Mouse (Mus musculus) hindbrain, postnatal 0 days (tissue): Measurements from ENCODE around the gene Sirpa. TPM values are rescaled to one million over a fixed set of nuclear protein-coding genes. Genes with fewer than 3 reads are reported as not detected.

Source experiments
- ATAC-seq: fragments of 200-750 bp; cut with Nextera tagmentation; 2 replicates; pipeline ENCODE4 v1.8.0; 2017; ENCODE audit warnings: mild to moderate bottlenecking, moderate TSS enrichment, moderate library complexity
- DNase-seq: peaks from one replicate; pipeline ENCODE4 v3.0.0-alpha.2; 2015; ENCODE audit warnings: low spot score
- H3K27ac ChIP-seq: fragments of 300-500 bp; sonication (generic); 2 replicates; pipeline ENCODE4 v1.5.1; 2014; ENCODE audit warnings: mild to moderate bottlenecking
- H3K27me3 ChIP-seq: fragments of 300-500 bp; sonication (generic); 2 replicates; pipeline ENCODE4 v1.6.1; 2014; ENCODE audit warnings: low read length, mixed read lengths; ENCODE audit not compliant: insufficient read depth
- H3K36me3 ChIP-seq: fragments of 300-500 bp; sonication (generic); 2 replicates; pipeline ENCODE4 v1.6.1; 2014; ENCODE audit warnings: low read length, mixed read lengths; ENCODE audit not compliant: insufficient read depth
- H3K4me1 ChIP-seq: fragments of 300-500 bp; sonication (generic); 2 replicates; pipeline ENCODE4 v1.6.1; 2014; ENCODE audit warnings: antibody characterized with exemption, low read length, mixed read lengths; ENCODE audit not compliant: insufficient read depth
- H3K4me2 ChIP-seq: fragments of 300-500 bp; sonication (generic); 2 replicates; pipeline ENCODE4 v1.6.1; 2014; ENCODE audit warnings: low read depth, mild to moderate bottlenecking, low read length, moderate library complexity, mixed read lengths
- H3K4me3 ChIP-seq: fragments of 300-500 bp; sonication (generic); 2 replicates; pipeline ENCODE4 v1.5.1; 2014; ENCODE audit warnings: low read length
- H3K9ac ChIP-seq: fragments of 300-500 bp; sonication (generic); replicated peaks from 2 replicates; pipeline ENCODE4 v1.6.1; 2014; ENCODE audit warnings: mild to moderate bottlenecking, low read length, moderate library complexity, mixed read lengths
- H3K9me3 ChIP-seq: fragments of 300-500 bp; sonication (generic); 2 replicates; pipeline ENCODE4 v1.6.1; 2016; ENCODE audit warnings: low read length, mixed read lengths
- CTCF ChIP-seq: IDR thresholded peaks from 2 replicates; pipeline ENCODE4 v1.5.1; 2016; ENCODE audit warnings: antibody characterized with exemption, control low read depth, low read depth
- WGBS: fragments of 180-500 bp; shearing (Covaris S2); extraction: QIAGEN DNeasy Blood & Tissue Kit; methylation state at CpG from one replicate; pipeline ENCODE4 v1.1.7; 2014; 5-methylcytosine and 5-hydroxymethylcytosine counted together
- polyA plus RNA-seq: library from polyadenylated mRNA; unstranded; fragments of >200 nt; fragmentation: Nextera tagmentation; extraction: Ambion mirVana; gene quantifications from 2 replicates; pipeline ENCODE4 v1.2.1, GENCODE M21; 2015
- total RNA-seq: library from RNA; depleted of rRNA; stranded (reverse); fragments of >200 nt; gene quantifications from 2 replicates; pipeline ENCODE4 v1.2.3, GENCODE M21; 2014

The Sirpa gene
- total and polyA plus RNA-seq, 2 experiments from 2014 or later = 35.8 to 87.7 TPM

DNA sequence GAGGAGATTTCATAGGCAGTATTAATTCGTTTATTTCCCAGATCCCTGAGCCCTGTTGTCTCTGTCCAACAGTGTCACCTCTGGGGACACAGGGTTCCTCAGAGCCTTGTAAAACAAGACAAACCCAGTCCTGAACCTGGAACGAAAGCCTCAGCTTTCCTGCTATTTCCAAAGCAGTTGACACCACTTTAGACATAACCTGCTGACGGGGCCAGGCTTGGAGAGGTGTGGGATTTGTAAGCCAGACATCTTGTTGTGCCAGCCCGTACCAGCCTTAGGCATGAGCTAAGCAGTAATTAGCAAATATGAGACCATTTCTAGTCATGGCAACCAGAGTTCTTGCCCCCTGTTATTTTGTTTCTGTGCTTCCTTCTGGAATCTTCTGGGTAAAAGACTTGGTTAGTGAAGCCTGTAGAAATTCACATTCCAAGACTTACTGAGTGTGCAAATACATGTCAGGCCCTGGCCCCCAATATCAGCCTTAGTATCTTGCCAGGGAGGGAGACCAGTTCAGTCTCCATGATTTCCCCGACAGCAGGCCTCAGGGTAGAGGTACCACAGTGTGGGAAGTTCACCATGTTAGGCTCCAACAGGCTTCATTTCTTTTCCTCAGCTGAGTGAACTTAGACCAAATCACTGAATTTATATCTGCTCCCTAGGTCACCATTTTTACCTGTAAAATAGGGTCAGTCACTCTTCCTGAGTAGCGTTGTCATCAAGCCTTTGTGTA lies 36.0 kb downstream of the Sirpa start:
- no peaks in the 10 kb centered on the region for H3K27me3 ChIP-seq
- H3K4me2 ChIP-seq = no peak overlapping the region
- no peak overlapping the region for H3K9ac ChIP-seq
- ATAC-seq (no peak), DNase-seq (no peak)
- H3K27ac ChIP-seq = no peak overlapping the region
- no peak overlapping the region for H3K4me3 ChIP-seq
- 0 out of 2 replicates have a peak, but pooled peaks cover 3% of the 10 kb centered on the region for H3K4me1 ChIP-seq
- WGBS = 95% methylated on average over 6 of the region's 6 CpGs
- H3K36me3 ChIP-seq = peaks cover 13% of the 10 kb centered on the region
- H3K9me3 ChIP-seq = no peaks in the 10 kb centered on the region
- TF ChIP-seq CTCF = no peak

- no peak for TF ChIP-seq CTCF
- no peaks in the 10 kb centered on the region for H3K27me3 ChIP-seq
- no peaks in the 10 kb centered on the region for H3K9me3 ChIP-seq
- H3K4me3 ChIP-seq = no peak overlapping the region
- ATAC-seq (no peak), DNase-seq (no peak)
- H3K4me2 ChIP-seq = no peak overlapping the region
- H3K36me3 ChIP-seq = peaks cover 13% of the 10 kb centered on the region
- H3K27ac ChIP-seq = no peak overlapping the region
- no peak overlapping the region for H3K9ac ChIP-seq
- WGBS = 95% methylated on average over 15 of the region's 15 CpGs
- H3K4me1 ChIP-seq = no peaks in the 10 kb centered on the region
Measured at GRCm38 (mm10) chr2:129629786-129630531, 37.3 kb downstream of the Sirpa start.

DNA sequence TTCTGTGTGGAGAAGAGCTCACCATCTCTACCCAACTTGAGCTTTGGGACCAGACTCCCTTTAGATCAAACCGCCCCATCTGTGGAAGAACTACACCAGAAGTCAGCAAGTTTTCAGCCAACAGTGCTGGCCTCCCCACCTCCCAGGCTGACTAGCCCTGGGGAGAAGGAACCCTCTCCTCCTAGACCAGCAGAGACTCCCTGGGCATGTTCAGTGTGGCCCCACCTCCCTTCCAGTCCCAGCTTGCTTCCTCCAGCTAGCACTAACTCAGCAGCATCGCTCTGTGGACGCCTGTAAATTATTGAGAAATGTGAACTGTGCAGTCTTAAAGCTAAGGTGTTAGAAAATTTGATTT lies 37.9 kb downstream of the Sirpa start:
- no peaks in the 10 kb centered on the region for H3K4me1 ChIP-seq
- no peak overlapping the region for H3K4me2 ChIP-seq
- ATAC-seq = no peak
- H3K4me3 ChIP-seq = no peak overlapping the region
- H3K9me3 ChIP-seq = no peaks in the 10 kb centered on the region
- 98% methylated on average over 3 of the region's 3 CpGs for WGBS
- TF ChIP-seq CTCF = no peak
- no peaks in the 10 kb centered on the region for H3K27me3 ChIP-seq
- no peak for DNase-seq
- H3K9ac ChIP-seq = no peak overlapping the region
- H3K36me3 ChIP-seq = peaks cover 13% of the 10 kb centered on the region
- no peak overlapping the region for H3K27ac ChIP-seq

GRCm38 (mm10) chr2:129630978-129631660 lies 38.5 kb downstream of the Sirpa start:
- DNase-seq (no peak), ATAC-seq (no peak)
- Histone ChIP-seq H3K27me3 (no peaks in the 10 kb centered on the region), H3K27ac (no peak overlapping the region), H3K9ac (no peak overlapping the region), H3K36me3 (peaks cover 13% of the 10 kb centered on the region), H3K4me3 (no peak overlapping the region), H3K4me2 (no peak overlapping the region), H3K9me3 (no peaks in the 10 kb centered on the region), H3K4me1 (no peaks in the 10 kb centered on the region)
- no peak for TF ChIP-seq CTCF
- WGBS = 79% methylated on average over 7 of the region's 7 CpGs

DNA sequence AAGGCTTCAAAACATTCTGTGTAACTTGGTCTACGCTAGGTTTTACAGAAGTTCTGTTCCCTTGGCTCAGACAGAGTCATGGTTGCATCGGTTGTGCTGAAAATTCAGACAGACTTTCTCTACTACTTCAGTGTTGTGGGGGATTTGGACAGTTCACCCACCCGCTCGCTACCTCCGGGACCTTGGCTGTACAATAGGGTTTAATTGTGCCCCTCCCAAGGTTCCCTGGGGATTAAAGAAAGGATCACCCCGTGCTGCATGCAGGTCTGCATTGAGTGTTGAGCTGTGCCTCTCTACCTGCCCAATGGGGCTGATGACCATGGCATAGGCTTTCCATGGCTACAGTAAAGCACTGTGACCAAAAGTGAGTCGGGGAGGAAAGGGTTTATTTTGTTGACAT lies 39.7 kb downstream of the Sirpa start:
- H3K27me3 ChIP-seq = no peaks in the 10 kb centered on the region
- no peak for TF ChIP-seq CTCF
- DNase-seq (no peak), ATAC-seq (no peak)
- 93% methylated on average over 7 of the region's 7 CpGs for WGBS
- H3K9me3 ChIP-seq = no peaks in the 10 kb centered on the region
- no peaks in the 10 kb centered on the region for H3K4me1 ChIP-seq
- no peak overlapping the region for H3K4me3 ChIP-seq
- no peak overlapping the region for H3K27ac ChIP-seq
- no peak overlapping the region for H3K9ac ChIP-seq
- no peak overlapping the region for H3K4me2 ChIP-seq
- H3K36me3 ChIP-seq = peaks cover 13% of the 10 kb centered on the region

DNA sequence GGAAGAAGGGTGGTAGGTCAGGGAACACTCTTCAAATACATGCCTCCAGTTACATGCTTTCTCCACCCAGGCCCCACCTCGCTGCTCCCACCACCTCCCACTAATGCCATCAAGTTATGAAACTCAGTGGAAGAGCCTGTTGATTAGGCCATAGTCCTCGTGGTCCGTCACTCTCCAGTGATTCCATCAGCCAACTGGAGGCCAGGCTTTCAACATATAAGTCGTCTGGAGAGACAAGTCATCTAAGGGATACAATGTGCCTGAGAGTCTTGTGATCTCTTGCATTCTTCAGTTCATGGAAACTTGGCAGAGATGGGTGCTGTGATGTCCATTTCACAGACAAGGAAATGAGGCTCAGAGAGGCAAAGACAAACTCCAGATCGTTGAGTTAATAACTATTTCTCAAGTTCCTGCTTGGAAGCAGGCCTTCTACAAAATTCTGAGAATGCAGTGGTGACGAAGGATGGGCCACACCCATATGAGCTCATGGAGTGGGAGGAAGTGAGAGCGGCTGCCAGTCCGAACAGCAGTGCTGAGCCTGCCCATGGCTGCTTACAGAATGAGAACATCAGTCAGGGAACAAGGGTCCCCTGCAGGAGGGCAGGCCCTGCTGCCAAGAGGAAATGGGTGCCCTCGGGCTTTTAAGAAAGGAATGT lies 40.6 kb downstream of the Sirpa start:
- H3K4me3 ChIP-seq = no peak overlapping the region
- no peak overlapping the region for H3K9ac ChIP-seq
- no peak overlapping the region for H3K4me2 ChIP-seq
- DNase-seq (no peak), ATAC-seq (no peak)
- H3K36me3 ChIP-seq = peaks cover 12% of the 10 kb centered on the region
- 73% methylated on average over 9 of the region's 9 CpGs for WGBS
- no peaks in the 10 kb centered on the region for H3K9me3 ChIP-seq
- no peaks in the 10 kb centered on the region for H3K27me3 ChIP-seq
- H3K27ac ChIP-seq = no peak overlapping the region
- no peak for TF ChIP-seq CTCF
- no peaks in the 10 kb centered on the region for H3K4me1 ChIP-seq
